Mouse (Mus musculus) testis, adult 2 months (tissue): ENCODE data around the gene Jak3.

Experiments
- CTCF ChIP-seq: fragments of 200-500 bp; IDR thresholded peaks from 2 replicates; pipeline ENCODE4 v1.5.1; 2012; ENCODE audit warnings: low read depth, mild to moderate bottlenecking, inconsistent platforms, low read length, moderate library complexity; ENCODE audit not compliant: control insufficient read depth, insufficient read depth, insufficient replicate concordance
- POLR2A ChIP-seq: fragments of 200-500 bp; IDR thresholded peaks from 2 replicates; pipeline ENCODE4 v1.6.1; 2012; ENCODE audit warnings: low read depth, mild to moderate bottlenecking, inconsistent platforms, low read length, moderate library complexity; ENCODE audit not compliant: control insufficient read depth

DNA sequence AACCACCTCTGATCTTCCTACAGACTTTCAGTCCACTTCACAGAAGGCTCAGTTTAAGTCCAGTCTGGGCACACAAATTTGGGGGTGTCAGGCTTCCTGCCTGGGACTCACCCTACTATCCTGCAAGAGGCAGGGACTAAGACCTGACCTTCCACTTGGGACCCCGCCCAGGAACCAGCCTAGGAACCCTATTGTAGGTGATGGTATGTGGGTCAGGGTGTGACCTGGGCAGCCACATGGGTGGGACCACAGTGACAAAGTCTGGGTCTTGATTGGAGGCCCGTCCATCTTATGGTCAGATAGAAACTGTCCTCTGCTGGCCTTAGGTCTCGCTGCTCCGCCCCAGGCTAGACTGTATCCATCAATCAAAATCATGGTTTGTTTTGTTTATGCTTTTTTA is 48.3 kb downstream of the Jak3 start:
- TF ChIP-seq CTCF (no peak), POLR2A (no peak)
